Mouse (Mus musculus) brain, embryonic 14.5 days (tissue): ENCODE results near the gene Scamp1. TPM values are rescaled to one million over a fixed set of nuclear protein-coding genes. Genes with fewer than 3 reads are reported as not detected.

ENCODE experiments used
- DNase-seq: peaks from one replicate; pipeline ENCODE4 v3.0.0-alpha.2; 2011; ENCODE audit warnings: low read depth
- CTCF ChIP-seq: fragments of 200-500 bp; IDR thresholded peaks from 2 replicates; pipeline ENCODE4 v1.5.1; 2012; ENCODE audit warnings: inconsistent platforms, mild to moderate bottlenecking, moderate library complexity, borderline replicate concordance; ENCODE audit not compliant: insufficient read depth, insufficient read length; ENCODE audit errors: extremely low read depth
- POLR2A ChIP-seq: fragments of 200-500 bp; IDR thresholded peaks from 2 replicates; pipeline ENCODE4 v1.6.1; 2012; ENCODE audit warnings: mild to moderate bottlenecking, inconsistent platforms, borderline replicate concordance; ENCODE audit not compliant: poor library complexity, insufficient read depth, insufficient read length, severe bottlenecking; ENCODE audit errors: extremely low read depth
- polyA plus RNA-seq: library from polyadenylated mRNA; depleted of rRNA; stranded (reverse); fragments of >200 nt; gene quantifications from 2 replicates; pipeline ENCODE4 v1.2.3, GENCODE M21; 2012

The Scamp1 gene
- polyA plus RNA-seq, 1 experiment, result 86.5 TPM

DNA sequence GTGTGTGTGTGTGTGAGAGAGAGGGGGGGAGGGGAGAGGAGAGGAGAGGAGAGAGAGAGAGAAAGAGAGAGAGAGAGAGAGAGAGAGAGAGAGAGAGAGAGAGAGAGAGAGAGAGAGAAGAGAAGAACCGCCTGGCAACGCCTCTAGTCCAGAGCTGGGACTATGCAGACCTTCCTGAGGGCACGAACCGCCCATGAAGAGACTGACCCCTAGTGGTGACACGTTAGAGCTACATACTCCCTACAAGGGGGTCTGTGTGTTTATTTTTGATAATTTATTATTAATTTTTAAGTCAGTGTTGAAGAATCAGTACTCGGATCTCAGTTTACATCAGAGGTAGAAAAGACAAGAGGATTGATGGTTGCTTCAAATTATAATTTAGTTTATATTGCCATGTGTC is 80.4 kb downstream of the Scamp1 start:
- DNase-seq, result peak; percentile 83
- no peak for TF ChIP-seq POLR2A
- peak; percentile 85 for TF ChIP-seq CTCF

DNA sequence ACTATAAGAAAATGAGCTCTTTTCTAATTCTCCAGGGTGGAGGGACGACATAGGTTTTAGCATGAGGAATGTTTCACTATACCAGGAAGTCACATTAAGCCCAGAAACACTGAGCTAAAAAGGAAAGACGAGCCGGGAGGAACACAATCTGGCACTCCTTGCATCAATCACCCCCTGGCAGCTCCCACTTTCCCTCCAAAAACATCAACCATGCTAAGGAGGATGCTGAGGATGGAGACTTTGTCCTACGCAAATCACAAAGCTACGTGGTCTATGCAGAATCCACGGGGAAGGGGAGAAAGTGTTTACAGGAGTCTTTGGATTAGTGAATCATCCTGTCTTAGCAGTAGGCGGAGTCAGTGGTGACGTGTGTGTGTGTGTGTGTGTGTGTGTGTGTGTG is 85.8 kb downstream of the Scamp1 start:
- TF ChIP-seq POLR2A (no peak), CTCF (no peak)
- DNase-seq, result no peak

DNA sequence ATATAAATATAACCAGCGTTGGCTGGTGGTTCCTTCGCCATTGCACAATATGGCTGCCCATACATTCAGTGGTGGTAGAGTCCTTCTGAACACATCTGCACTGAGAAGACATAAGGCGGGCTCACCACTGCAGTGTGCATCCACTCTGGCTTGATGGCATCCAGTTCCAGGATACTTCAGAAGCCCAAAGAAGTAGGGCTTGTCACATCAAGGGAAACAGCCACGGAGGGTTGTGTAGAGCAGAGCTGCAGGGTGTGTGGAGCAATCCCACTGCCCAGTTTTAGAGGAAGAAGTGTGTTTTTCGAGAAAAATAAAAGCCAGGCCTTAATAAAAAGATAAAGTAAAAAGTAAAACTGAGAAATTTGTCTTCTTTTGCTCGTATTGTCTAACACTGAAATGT is 87.0 kb downstream of the Scamp1 start:
- no peak for DNase-seq
- TF ChIP-seq POLR2A (no peak), CTCF (no peak)

DNA sequence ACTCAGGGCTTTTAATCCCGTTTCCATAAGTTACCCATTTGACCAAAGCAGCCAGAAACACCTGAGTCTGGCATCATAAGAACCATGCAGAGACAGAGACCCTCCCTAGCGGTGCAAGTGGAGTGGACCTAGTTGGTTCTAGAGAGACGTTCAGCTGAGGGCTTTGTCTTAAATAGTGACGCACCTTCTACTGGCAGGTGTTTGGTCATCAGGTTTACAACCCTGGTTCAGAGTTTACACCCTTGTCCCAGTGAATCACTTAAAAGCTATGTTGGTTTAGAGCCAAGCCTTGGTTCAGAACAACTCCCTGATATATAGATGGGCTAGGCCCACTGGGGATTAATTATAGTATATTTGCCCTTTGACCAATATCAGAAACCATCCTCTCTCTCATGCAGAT is 92.4 kb downstream of the Scamp1 start:
- no peak for DNase-seq
- TF ChIP-seq CTCF (no peak), POLR2A (no peak)

DNA sequence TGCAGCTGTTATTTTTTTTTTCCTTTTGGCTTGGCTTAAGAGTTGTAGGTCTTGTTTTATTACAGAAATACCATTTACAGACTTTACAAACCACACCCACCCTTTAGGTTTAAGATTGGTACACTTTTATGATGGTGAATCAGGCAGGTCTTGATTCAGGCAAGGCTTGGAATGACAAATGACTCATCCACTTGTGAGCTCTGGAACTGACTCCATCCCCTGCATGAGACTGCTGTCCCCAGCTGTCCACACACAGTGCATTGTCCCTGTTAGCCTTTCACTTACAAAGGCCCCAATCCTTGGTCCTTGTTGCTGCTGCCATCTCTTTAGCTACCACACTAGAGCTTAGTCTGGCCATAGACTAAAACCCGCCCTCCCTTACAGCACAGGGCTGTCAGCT is 95.3 kb downstream of the Scamp1 start:
- DNase-seq, result no peak
- TF ChIP-seq POLR2A (no peak), CTCF (no peak)

DNA sequence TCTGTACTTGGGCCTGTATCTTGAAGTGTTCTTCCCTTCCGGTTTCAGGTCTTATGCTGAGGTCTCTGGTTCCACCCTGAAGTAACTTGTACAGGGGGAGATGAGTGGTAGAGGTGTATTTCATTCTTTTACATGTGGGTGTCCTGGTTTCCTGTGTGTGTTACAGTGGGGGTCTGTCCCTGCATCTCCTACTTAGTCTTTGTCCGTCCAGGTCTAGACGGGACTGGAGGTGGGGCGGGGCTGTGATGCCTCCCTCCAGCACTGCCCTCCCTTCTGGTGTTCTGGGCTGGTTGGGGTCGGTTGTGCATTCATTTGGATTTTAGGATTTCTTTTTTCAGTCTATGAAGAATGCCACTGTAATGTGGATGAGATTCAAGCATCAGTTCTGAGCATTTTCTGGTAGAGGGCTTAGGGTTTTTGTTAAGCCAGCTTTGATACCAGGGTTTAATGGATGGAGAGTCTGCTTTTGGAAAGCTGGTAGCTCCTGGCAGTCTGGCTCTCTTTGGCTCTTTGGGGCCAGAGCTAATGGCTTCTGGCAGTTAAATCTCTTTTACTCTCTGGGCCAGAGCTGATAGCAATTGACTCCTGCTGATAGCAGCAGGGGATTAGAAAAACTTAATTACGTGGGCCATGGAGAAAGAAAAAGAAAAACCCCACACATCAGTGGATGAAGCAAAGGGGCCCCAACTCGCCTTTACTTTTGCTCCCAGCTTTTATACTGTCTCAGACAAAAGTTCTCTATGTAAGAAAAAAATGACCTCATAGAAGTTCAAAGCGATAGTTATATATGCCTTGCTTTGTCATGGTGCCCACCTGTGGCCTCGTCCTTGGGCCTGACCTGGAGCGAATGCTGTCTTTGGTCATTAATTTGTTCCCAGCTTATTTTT is 97.2 kb downstream of the Scamp1 start:
- no peak for TF ChIP-seq CTCF
- TF ChIP-seq POLR2A, result no peak
- peak; percentile 75 for DNase-seq

DNA sequence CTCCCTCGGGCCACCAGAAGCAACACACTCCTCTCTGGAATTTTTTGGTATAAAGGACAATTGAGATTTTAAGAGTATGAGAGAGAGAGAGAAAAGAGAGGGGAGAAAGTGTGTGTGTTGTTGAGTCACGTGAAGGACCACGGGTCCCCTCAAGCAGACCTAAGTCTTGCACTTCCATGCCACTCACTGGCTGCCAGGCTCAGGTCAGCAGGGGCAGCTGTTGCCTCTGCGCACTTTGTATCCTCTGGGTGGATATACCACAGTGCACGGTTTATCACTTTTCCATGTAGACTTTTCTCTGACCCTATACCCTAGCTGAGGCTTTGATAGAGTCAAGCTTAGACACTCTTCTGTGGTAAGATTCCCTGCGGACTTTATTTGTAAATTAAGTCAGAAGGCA is 100.0 kb downstream of the Scamp1 start:
- TF ChIP-seq CTCF, result no peak
- TF ChIP-seq POLR2A, result no peak
- no peak for DNase-seq

DNA sequence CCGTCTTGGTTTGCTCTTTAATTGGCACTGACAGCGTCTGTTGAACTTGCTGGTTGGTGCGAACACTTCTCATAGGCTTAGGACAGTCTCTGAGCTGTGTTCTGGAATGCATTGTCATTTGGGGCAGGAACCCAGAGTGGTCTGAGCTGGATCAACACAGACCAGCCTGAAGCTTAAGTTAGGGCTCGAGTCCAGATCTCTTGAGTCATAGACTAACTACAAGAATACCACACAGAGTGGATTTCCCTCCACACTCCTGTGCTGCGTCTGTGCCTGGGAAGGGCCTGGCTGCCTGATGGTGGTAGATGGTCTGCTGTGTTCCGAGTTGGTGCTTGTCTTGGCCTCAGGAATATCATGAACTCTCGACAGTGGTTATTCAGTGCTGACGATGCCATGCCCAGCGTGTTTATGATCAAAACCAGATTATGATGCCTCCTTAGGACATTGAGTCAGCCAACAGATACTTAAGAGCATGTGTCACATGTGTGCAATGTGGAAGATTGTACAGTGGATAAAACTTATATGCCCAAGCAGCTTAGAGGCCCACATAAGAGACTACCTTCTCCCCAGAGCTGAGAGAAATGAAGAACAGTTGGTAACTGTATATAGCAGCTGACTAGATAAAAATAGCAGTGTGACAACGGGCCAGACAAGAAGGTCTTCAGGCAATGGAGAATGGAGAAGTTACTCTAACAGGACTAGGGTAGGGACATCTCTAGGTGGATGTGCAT is 100.8 kb downstream of the Scamp1 start:
- TF ChIP-seq CTCF (no peak), POLR2A (no peak)
- DNase-seq, result no peak

DNA sequence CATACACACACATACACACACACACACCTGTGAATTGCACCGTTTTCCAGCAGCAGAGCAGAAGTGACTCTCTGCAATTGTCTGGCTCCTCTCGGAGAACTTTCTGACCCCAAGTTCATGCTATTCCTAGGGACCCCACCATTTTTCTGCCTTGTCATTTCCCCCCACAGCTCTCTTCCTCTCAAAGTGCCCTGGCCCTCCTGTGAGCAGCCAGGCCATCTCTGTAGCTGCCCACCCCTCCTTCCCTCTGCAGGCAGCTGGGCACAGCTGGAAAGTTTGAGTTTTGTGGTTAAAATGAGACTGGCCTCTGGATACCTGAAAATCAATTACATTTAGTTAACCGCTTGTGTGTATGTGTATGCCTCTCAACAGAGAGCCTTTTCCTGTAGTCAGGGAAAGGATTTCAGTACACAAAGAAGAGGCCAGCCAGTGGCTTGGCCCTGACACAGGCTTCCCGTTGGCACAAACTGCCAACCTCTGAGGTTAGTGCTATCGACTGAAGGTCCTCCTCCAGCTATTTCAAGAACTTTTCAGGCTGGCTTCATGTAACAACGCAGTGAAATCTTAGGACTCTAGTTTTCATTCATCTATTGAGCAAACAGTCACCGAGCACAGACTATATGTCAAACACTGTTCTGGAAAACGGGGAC is 102.2 kb downstream of the Scamp1 start:
- TF ChIP-seq CTCF (no peak), POLR2A (no peak)
- DNase-seq, result no peak

DNA sequence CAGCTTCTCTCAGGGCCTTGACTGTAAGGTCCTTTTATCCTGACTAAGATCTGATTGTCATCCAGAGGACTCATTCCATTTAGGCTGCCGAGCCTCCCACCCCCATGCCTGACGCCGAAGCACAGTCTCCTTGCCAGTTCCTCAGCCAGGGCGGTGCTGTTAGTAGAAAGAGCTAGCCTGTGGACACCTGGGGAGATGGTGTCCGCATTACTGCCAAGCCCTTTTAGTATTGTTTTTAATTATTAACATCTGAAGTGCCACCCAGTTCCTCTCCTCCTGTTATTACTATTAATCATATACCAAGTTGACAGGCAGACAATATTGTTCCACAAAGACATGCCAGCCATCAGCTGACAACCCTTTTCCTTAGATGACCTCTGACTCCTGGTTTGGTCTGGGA is 103.6 kb downstream of the Scamp1 start:
- DNase-seq, result no peak
- TF ChIP-seq CTCF (no peak), POLR2A (no peak)
